Mouse (Mus musculus) thymus, postnatal 25 days (tissue): ENCODE results near the gene Aldh3a1.

Experiments used
- DNase-seq: peaks from one replicate; pipeline ENCODE4 v3.0.0; 2022

Aldh3a1 gene

DNA sequence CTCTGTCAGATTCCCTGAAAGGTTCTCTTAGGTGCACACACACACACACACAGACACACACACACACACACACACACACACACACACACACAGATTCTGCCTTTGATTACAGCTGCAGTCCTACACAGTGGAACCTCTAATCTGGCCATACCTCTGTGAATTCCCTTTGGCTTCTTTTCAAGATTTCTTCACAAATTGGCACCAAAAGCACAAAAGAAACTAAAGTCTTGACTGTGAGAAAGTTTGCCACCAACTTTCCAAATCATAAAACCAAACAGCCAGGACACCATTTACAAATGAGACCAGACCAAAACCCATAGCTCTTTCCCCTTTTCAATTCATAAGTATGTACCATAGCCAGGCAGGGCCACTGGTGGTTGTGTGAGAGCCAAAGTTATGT lies 9.4 kb upstream of the Aldh3a1 start:
- no peak for DNase-seq

DNA sequence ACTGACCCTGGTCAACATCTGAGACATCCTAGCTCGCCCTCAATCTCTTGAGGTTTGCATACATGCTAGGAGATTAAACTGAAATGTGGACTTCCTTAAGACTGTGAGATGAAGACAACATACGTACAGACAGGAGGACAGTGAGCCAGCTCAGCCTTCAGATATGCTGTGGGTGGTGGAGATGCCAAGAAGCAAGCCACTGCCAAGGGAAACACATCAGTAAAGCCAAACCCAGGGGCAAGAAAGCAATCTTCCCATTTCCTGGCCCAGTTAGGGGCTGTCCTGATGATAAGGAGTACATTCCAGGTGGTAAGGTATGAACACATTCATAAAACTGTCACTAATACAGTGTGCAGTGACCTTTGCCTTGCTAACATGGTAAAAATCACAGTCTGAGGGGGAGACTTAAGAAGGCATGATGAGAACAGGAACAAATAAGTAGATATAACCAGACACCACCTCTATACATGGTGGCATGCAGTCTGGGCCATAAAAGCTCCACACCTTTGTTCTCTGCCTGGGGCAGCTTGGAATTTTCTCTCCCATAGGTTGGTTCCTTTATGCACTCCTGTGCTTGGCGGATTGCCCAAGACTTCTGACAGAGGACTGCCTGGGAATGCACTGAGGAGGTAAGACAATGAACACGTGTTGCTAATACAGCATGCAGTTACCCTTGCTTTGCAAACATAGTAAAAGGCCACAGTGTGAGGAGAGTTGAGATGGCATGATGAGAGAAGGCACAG lies 7.5 kb upstream of the Aldh3a1 start:
- DNase-seq = no peak

DNA sequence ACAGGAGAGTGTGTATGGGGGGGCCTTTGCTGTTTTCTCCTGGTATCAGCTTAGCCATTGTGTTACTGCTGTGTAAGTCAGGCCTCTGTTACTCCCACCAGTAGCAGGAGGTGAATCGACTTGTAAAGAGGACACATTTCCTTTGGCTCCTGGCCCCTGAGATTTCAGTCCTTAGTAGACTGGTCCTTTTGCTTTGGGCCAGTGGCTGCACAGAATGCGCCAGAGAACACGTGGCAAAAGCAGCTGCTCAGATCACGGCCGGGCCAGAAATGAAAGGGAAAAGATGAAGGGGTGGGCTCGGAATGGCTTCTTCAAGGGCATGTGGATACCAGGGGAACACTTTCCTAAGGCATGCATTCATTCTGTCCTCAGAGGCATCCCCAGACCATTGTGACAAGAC lies 5.2 kb upstream of the Aldh3a1 start:
- DNase-seq = no peak

DNA sequence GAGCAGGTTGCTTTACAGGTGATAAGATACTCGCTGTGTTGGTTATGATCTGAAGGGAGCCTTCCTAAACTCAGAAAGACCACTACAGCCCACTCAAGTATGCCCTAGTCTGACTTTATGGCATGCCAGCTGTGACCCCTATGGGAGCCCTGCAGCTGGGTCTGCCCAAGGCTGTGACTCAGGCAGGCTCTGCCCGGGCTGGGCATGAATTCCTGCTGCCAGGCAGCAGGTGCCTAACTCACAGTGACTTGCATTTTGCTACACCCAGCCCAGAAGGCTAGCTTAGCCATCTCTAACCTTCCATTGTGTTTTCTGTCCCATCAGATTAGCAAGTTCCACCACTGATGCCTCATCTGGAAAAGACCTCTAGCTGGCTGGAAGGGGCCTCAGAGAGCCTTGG lies 4.5 kb upstream of the Aldh3a1 start:
- DNase-seq = no peak

GRCm38 (mm10) chr11:61205167-61205950 lies 2.0 kb upstream of the Aldh3a1 start:
- no peak for DNase-seq

- no peak for DNase-seq
Measured at GRCm38 (mm10) chr11:61206136-61206535, 1.2 kb upstream of the Aldh3a1 start.

DNA sequence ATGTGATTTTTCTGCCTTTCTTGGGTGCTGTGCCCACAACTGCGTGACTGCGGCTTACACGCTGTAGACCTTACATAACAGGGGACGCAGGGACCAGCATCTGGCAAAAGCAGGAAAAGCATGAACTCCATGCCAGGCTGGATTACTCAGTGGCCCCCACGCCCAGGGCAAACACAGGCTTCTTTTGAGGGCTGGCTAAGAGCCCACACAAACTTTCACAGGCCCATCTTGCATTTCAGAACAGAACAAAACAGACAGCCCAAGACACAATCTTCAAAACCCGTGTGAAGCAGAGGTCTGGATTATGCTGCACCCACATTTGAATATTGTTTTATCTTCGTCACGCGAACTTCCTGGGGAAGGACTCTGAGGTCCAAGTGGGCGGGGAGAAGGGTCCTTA lies 979 bp downstream of the Aldh3a1 start:
- DNase-seq = no peak

GRCm38 (mm10) chr11:61212102-61212501 lies 4.8 kb downstream of the Aldh3a1 start:
- DNase-seq = peak; percentile 30

- DNase-seq = no peak
Measured at GRCm38 (mm10) chr11:61215936-61216335, 8.6 kb downstream of the Aldh3a1 start.

GRCm38 (mm10) chr11:61220156-61220881 lies 13.0 kb downstream of the Aldh3a1 start:
- no peak for DNase-seq

DNA sequence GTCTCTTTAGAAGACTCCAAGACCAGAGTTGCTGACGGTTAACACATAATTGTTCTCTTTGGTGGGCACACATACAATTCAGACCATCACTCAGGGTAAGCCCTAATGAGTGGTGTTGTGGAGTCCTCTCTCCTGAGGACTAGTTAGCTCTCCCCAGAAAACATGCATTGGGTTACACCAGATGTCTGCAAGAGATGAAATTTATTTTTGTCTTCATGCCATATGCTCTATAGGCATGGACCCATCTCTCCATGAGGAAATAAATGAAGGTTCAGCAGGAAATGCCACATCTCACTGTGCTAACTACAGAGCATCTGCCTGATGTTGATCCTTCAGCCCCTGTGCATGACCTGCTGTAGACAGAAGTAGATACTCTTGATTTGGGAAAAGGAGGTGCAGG lies 14.7 kb downstream of the Aldh3a1 start:
- DNase-seq = no peak

GRCm38 (mm10) chr11:61222971-61223745 lies 15.8 kb downstream of the Aldh3a1 start:
- DNase-seq = no peak

GRCm38 (mm10) chr11:61224234-61224744 lies 17.0 kb downstream of the Aldh3a1 start:
- no peak for DNase-seq

DNA sequence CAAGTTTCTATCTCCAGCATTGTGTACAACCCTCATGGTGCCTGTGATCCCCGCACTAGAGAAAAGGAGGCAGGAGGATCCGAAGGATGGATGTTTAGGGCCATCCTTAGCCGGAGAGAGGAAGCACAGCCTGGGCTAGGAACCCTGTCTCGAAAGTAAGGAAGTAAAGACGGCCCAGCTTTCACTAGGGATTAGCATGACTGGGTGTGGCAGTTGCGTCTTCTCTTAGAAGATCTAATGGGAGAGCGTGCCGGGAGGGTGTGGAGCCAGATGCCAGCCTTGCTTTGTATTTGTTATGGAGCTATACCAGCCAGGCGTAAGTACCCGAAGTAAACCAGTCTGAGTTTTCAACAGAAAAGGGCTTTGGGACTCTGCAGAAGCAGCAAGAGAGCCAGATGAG lies 17.6 kb downstream of the Aldh3a1 start:
- DNase-seq = no peak

DNA sequence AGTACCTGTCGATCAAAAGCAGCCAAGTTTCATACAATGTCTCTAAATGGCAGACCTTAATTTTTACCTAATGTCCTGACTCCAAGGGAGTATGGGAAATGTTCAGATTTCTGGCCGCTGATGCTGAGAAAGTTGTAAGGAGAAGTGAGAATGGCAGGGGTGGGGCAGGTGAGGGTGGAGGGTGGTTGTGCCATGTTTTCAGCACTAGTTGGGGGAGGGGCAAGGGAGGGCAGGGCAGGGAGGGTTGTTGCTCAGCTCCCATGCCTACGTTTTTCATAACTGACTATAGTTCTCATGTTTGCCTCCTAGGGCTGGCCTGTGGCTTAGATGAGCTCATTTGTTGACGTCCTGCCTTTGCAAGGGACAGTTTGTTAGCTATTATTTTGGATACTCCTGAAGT lies 18.2 kb downstream of the Aldh3a1 start:
- no peak for DNase-seq

- no peak for DNase-seq
Measured at GRCm38 (mm10) chr11:61225941-61226412, 18.6 kb downstream of the Aldh3a1 start.

DNA sequence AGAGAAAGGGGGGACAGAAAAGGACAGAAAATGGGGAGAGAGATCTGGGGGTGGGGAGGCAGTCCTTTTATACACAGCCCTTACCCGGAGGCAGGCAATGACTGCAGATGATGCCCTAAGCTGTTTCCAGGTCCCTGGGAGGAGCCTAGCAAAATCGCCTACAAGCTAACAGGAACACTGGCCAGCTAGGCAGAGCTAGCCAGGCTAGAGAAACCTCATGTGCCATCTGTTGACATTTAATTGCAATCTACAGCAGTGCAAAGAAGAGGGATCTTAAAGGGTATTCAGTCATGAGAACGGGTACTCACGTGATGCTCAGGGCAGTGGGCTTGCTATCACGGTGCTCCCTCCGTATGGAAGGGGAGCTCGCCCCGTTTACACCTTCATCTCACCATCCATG lies 20.5 kb downstream of the Aldh3a1 start:
- no peak for DNase-seq

DNA sequence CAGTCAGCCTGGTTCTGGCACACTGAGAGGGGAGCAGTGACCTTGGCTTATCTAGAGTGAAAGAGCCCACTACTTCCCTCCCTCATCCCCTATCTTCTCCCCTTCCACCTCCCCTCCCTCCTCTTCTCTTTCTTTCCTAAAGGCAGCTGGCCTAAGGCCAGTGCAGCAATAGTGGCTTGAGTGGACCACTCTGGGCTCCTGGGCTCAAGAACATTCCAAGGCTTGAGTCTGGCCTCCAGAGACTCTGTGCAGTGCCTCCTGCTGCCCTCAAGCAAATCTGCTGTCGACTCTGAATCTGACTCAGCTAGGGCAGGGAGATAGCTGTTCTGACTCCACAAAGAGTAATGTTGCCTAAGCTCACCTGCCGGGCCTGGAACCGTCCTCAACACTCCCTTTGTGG lies 21.1 kb downstream of the Aldh3a1 start:
- DNase-seq = no peak

DNA sequence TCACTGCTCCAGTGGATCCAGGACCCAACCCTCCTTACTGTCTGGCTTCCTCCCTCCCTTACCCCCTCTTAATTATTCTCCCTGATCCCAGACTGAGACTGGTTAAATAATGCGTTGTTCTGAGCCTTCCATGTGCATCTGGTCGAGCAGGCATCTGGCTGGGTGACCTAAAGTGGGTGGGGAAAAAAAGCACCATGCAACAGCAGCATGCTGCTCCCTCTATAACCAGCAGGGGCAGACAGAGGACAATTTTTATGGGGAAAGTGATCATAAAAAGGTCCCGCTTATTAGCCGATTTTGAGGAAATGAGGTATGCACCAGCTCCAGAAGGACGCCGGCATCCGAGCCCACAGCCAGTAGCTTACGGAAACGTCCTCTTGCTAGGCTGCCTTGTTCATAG lies 24.0 kb downstream of the Aldh3a1 start:
- peak; percentile 58 for DNase-seq

DNA sequence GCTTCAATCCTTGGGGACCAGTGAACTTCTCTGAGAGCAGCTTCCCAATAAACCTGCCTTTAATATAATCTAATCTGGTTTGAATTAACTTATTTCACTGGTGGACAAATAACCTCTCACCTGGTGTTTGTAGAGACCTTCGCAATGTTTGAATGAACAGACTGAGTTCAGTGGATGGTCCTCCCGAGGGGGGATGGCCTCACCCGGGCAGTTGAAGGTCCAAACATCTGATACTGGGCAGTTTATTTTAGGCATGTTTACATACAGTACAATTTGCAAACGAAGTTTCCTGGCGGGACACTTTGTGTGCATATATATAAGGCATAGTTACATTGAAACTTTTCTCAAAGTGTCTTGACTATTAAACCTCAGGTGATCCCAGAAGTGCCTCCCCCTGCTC lies 26.8 kb downstream of the Aldh3a1 start:
- DNase-seq = no peak

GRCm38 (mm10) chr11:61236015-61236414 lies 28.7 kb downstream of the Aldh3a1 start:
- no peak for DNase-seq

DNA sequence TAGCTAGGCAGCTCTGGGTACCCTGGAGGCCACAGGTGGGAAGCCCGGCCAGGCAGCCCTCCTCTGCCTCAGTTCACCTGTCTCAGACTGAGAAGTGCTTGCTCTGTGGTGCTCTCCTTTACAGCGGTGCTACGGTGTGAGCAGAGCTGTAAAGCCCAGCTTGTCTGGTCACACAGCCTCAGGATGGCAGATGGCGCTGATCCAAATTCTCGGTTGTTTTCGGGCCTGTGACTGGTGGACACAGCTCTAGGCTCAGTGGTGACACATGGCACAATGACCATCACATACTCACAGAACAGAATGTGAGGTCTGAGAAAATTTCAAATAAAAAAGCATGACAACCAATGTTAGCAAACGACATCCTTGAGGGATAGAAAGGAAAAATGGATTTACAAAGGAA lies 37.1 kb downstream of the Aldh3a1 start:
- DNase-seq = no peak

GRCm38 (mm10) chr11:61251741-61252140 lies 44.4 kb downstream of the Aldh3a1 start:
- DNase-seq = no peak
